Mouse (Mus musculus): Measurements from ENCODE around the gene Frem1.

GRCm38 (mm10) chr4:82872548-82872947 is 179.6 kb downstream of the Frem1 start:
- TF ChIP-seq CTCF (IDR thresholded peaks at IDR 0.05; ENCODE audit: low read depth) (no peak), EP300 (IDR thresholded peaks at IDR 0.05; ENCODE audit: low read depth) (no peak)

Measured in liver, postnatal 0 days (tissue).